11 mouse cellular contexts compared by ENCODE assay signal in the genomic region with DNA sequence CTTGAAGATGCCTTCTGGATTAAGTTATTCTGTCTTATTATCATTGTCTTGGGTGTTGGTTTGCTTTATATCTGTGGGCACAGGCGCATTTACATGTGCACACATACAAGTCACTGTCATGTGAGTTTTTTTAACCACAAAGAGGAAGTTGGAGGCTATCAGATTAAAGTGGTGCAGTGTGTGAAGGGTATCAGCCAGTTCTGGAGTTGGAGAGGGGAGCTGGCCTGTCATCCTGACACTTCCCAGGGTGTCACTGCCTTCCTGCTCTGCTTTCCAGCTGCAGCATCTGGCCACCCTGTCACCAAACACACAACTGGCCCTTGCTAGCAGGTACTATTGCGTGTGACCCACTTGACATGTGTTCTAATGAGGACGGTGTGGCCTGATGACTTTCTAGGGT.
A peak's percentile ranks its signal among the peaks of the same experiment; 100 is the strongest.
DNase-seq lines count a peak whose midpoint lies in the region; ATAC-seq and TF ChIP-seq lines count a peak whose summit lies in the region.
"Had no signal": no experiment of that assay in that cellular context is flagged by ENCODE, and none has a peak within 500 bp of the region (broad histone marks: within the 10 kb centered on the region; RNA-seq: fewer than 3 reads in every experiment).

No protein-coding gene starts in this region.

- H3K27ac ChIP-seq in embryonic facial prominence, embryonic 10.5 days (replicated peaks): 0 out of 2 replicates have a peak overlapping the region, but pooled peaks have one; percentile 30
- peak overlapping the region; percentile 95 for H3K27ac ChIP-seq in macrophage
- no peak overlapping the region for H3K27ac ChIP-seq in intestine, postnatal 0 days (ENCODE audit: low read depth, low read length)
- H3K27ac ChIP-seq: heart, embryonic 15.5 days; neural tube, embryonic 13.5 days had no signal

- peaks cover 43% of the 10 kb centered on the region for H3K4me1 ChIP-seq in embryonic facial prominence, embryonic 10.5 days
- no peaks in the 10 kb centered on the region for H3K4me1 ChIP-seq in intestine, postnatal 0 days (replicated peaks; ENCODE audit: control insufficient read depth, insufficient read depth, low read length)

- no peak overlapping the region for H3K4me3 ChIP-seq in embryonic facial prominence, embryonic 10.5 days
- H3K4me3 ChIP-seq in macrophage (ENCODE audit: inconsistent target): no peak overlapping the region
- no peak overlapping the region for H3K4me3 ChIP-seq in intestine, postnatal 0 days (ENCODE audit: low read depth, low read length)
- H3K4me3 ChIP-seq: forebrain, embryonic 10.5 days; heart, embryonic 15.5 days; neural tube, embryonic 13.5 days had no signal

- TF ChIP-seq CTCF in intestine, postnatal 0 days (IDR thresholded peaks at IDR 0.05; ENCODE audit: low read depth): no peak

- peak; percentile 59 for DNase-seq in thymus, postnatal 0 days (ENCODE audit: low spot score)
- no peak for DNase-seq in thymus, adult 18-20 months
- no peak for DNase-seq in embryonic facial prominence, embryonic 10.5 days (ENCODE audit: low spot score)
- DNase-seq in layer of hippocampus, postnatal 14 days (ENCODE audit: low spot score in 2 of 2): no peak
- DNase-seq in thymus, postnatal 25 days: no peak
- DNase-seq: right cerebral cortex, postnatal 25 days had no signal

- no peaks in the 10 kb centered on the region for H3K9me3 ChIP-seq in embryonic facial prominence, embryonic 10.5 days
- no peaks in the 10 kb centered on the region for H3K9me3 ChIP-seq in intestine, postnatal 0 days (ENCODE audit: control insufficient read depth)
- H3K9me3 ChIP-seq: forebrain, embryonic 10.5 days; heart, embryonic 15.5 days; neural tube, embryonic 13.5 days had no signal

- H3K9ac ChIP-seq in intestine, postnatal 0 days (ENCODE audit: low read depth, low read length): no peak overlapping the region
- H3K9ac ChIP-seq: heart, embryonic 15.5 days; neural tube, embryonic 13.5 days had no signal

- no peak for ATAC-seq in intestine, postnatal 0 days

- no peaks in the 10 kb centered on the region for H3K36me3 ChIP-seq in embryonic facial prominence, embryonic 10.5 days (replicated peaks)
- no peaks in the 10 kb centered on the region for H3K36me3 ChIP-seq in macrophage (ENCODE audit: inconsistent target)
- H3K36me3 ChIP-seq in intestine, postnatal 0 days (ENCODE audit: control insufficient read depth, insufficient read depth): no peaks in the 10 kb centered on the region
- H3K36me3 ChIP-seq: forebrain, embryonic 10.5 days; heart, embryonic 15.5 days; neural tube, embryonic 13.5 days had no signal

- no peaks in the 10 kb centered on the region for H3K27me3 ChIP-seq in embryonic facial prominence, embryonic 10.5 days (replicated peaks; ENCODE audit: low read depth, poor library complexity, severe bottlenecking)
- H3K27me3 ChIP-seq in intestine, postnatal 0 days (replicated peaks; ENCODE audit: control insufficient read depth, insufficient read depth, low read length): no peaks in the 10 kb centered on the region
- H3K27me3 ChIP-seq: heart, embryonic 15.5 days; neural tube, embryonic 13.5 days had no signal

- no peaks in the 10 kb centered on the region for H3K79me2 ChIP-seq in macrophage (ENCODE audit: inconsistent target)

- 94% methylated on average over 3 of the region's 3 CpGs for WGBS in embryonic facial prominence, embryonic 10.5 days
- 6% methylated on average over 3 of the region's 3 CpGs for WGBS in macrophage (ENCODE audit: missing documents)
- 93% methylated on average over 3 of the region's 3 CpGs for WGBS in intestine, postnatal 0 days

- no peak overlapping the region for H3K4me2 ChIP-seq in intestine, postnatal 0 days (replicated peaks; ENCODE audit: low read depth)
- H3K4me2 ChIP-seq: heart, embryonic 15.5 days; neural tube, embryonic 13.5 days had no signal
